Mouse (Mus musculus) midbrain, embryonic 16.5 days (tissue): ENCODE data around the gene Sytl2. TPM values are rescaled to one million over a fixed set of nuclear protein-coding genes. Genes with fewer than 3 reads are reported as not detected.

Experiments
- ATAC-seq: fragments of 200-750 bp; cut with Nextera tagmentation; 2 replicates; pipeline ENCODE4 v1.8.0; 2017; ENCODE audit warnings: moderate TSS enrichment
- H3K27ac ChIP-seq: fragments of 300-500 bp; sonication (generic); 2 replicates; pipeline ENCODE4 v1.5.1; 2014; ENCODE audit warnings: mild to moderate bottlenecking, low read length, mixed read lengths
- H3K27me3 ChIP-seq: fragments of 300-500 bp; sonication (generic); 2 replicates; pipeline ENCODE4 v1.6.1; 2014; ENCODE audit warnings: low read depth, low read length, mixed read lengths; ENCODE audit not compliant: control insufficient read depth, insufficient read depth
- H3K36me3 ChIP-seq: fragments of 300-500 bp; sonication (generic); 2 replicates; pipeline ENCODE4 v1.6.1; 2014; ENCODE audit warnings: mild to moderate bottlenecking, low read length, moderate library complexity, mixed read lengths; ENCODE audit not compliant: control insufficient read depth, insufficient read depth
- H3K4me1 ChIP-seq: fragments of 300-500 bp; sonication (generic); 2 replicates; pipeline ENCODE4 v1.6.1; 2014; ENCODE audit warnings: mild to moderate bottlenecking, low read length, mixed read lengths; ENCODE audit not compliant: control insufficient read depth, insufficient read depth
- H3K4me2 ChIP-seq: fragments of 300-500 bp; sonication (generic); 2 replicates; pipeline ENCODE4 v1.6.1; 2014; ENCODE audit warnings: mild to moderate bottlenecking, low read length, mixed read lengths
- H3K4me3 ChIP-seq: fragments of 300-500 bp; sonication (generic); 2 replicates; pipeline ENCODE4 v1.5.1; 2014; ENCODE audit warnings: low read depth, mild to moderate bottlenecking, low read length, moderate library complexity, mixed read lengths
- H3K9ac ChIP-seq: fragments of 300-500 bp; sonication (generic); 2 replicates; pipeline ENCODE4 v1.6.1; 2014; ENCODE audit warnings: low read depth, low read length, mixed read lengths
- H3K9me3 ChIP-seq: fragments of 300-500 bp; sonication (generic); replicated peaks from 2 replicates; pipeline ENCODE4 v1.6.1; 2014; ENCODE audit warnings: mild to moderate bottlenecking, low read length, mixed read lengths; ENCODE audit not compliant: control insufficient read depth, poor library complexity, severe bottlenecking
- WGBS: fragments of 180-500 bp; shearing (Covaris S2); extraction: QIAGEN DNeasy Blood & Tissue Kit; methylation state at CpG from one replicate; pipeline ENCODE4 v1.1.7; 2014; 5-methylcytosine and 5-hydroxymethylcytosine counted together
- polyA plus RNA-seq: library from polyadenylated mRNA; unstranded; fragments of >200 nt; fragmentation: Nextera tagmentation; extraction: Ambion mirVana; gene quantifications from 2 replicates; pipeline ENCODE4 v1.2.1, GENCODE M21; 2015

Sytl2 gene
- polyA plus RNA-seq, 1 experiment from 2014 or later: 8.4 TPM

DNA sequence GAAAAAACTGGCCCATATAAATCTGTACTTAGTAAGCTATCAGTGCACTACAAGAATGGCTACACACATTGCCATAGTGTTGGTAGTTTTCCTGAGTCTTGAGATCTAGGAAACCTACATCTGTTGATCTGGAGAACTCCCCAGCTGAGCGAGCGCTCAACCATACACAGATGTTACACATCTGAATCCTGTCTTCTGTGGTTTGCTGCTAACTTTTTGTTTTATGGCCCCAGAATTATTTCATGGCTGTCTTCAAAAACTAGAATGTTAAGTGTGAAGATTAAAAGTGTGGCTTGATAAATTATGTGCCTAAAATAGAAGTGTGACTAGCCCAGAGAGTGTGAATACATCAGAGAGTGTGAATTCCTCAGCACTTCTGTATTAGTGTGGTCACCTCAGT, 82.4 kb downstream of the Sytl2 start:
- no peak for ATAC-seq
- no peak overlapping the region for H3K4me3 ChIP-seq
- H3K36me3 ChIP-seq: no peaks in the 10 kb centered on the region
- H3K4me1 ChIP-seq: peaks cover 4% of the 10 kb centered on the region
- H3K27ac ChIP-seq: no peak overlapping the region
- 94% methylated on average over 2 of the region's 2 CpGs for WGBS
- no peak overlapping the region for H3K4me2 ChIP-seq
- H3K27me3 ChIP-seq: no peaks in the 10 kb centered on the region
- H3K9me3 ChIP-seq: no peaks in the 10 kb centered on the region
- H3K9ac ChIP-seq: no peak overlapping the region

DNA sequence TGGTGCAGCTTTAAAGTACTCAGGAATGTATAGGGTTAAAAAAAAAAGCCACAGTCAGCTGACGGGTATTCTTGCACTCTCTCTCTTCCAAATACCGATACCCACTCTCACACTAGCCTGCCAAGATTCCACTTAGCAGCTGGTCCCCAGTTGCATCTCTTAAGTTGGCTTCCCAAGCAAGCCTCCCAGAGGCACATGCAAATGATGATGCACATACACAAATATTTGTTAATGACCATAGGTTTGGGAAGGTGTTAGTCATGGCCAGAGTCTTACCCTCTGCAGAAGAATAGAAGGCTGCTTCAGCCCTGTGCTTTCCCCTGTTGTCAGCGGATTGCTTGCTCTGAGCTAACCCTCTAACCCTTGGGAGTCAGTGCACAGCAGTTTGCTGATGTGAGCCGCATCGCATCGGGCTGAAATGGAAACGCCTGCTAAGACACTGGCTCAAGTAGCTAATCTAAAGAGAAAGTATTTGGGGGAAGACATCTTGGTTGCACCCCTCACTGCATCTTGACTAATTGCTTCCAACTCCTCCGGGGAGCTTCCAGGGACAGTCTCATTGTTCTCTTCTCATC, 84.9 kb downstream of the Sytl2 start:
- H3K9me3 ChIP-seq: no peaks in the 10 kb centered on the region
- 2% methylated on average over 8 of the region's 8 CpGs for WGBS
- no peaks in the 10 kb centered on the region for H3K27me3 ChIP-seq
- peak overlapping the region; percentile 14; the same call in 1 of the 2 replicates for H3K27ac ChIP-seq
- peak overlapping the region; percentile 50 for H3K4me2 ChIP-seq
- 0 out of 2 replicates have a peak overlapping the region, but pooled peaks have one; percentile 8 for H3K9ac ChIP-seq
- H3K4me3 ChIP-seq: peak overlapping the region; percentile 36
- no peaks in the 10 kb centered on the region for H3K36me3 ChIP-seq
- peaks cover 4% of the 10 kb centered on the region for H3K4me1 ChIP-seq
- ATAC-seq: peak; percentile 90

DNA sequence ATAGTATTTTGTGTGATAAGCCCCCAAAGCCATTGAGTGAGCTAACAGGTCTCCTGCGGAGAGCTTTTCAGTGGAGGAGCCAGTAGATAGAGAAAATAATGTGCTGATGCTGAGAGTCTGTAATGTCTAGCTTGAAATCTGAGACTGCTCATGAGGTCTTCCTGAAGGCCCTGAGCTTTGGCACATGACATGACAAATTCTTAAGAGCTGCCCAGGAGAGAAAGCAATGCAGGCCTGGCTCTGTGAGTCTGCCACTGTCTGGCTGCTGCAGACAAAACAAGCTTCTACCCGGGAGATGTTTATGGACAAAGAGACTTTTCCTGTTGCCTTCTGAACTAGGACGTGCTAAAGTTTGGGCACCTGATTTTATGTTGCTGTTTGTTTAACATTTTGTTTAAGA, 87.7 kb downstream of the Sytl2 start:
- WGBS: 20% methylated on average over 3 of the region's 3 CpGs
- Histone ChIP-seq H3K36me3 (no peaks in the 10 kb centered on the region), H3K9me3 (no peaks in the 10 kb centered on the region), H3K4me3 (no peak overlapping the region), H3K9ac (no peak overlapping the region), H3K27ac (no peak overlapping the region), H3K4me2 (no peak overlapping the region), H3K27me3 (no peaks in the 10 kb centered on the region), H3K4me1 (peaks cover 4% of the 10 kb centered on the region)
- ATAC-seq: no peak

DNA sequence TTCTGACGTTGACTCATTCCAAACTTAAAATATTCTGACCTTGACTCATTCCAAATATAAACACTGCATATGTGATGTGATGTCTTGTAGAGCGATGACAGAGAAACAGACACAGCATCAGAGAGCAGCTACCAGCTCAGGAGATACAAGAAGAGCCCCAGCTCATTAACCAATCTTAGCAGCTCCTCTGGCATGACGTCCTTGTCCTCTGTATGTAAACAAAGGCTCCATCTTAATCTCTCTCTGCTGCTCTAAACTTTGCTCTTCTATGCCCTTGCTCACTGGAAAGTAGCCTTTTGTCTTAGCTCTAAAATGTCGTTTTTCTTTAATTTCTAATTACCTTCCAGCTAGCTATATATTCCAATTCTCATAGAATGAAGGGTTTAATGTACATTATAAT, 93.0 kb downstream of the Sytl2 start:
- no peaks in the 10 kb centered on the region for H3K27me3 ChIP-seq
- H3K4me2 ChIP-seq: no peak overlapping the region
- H3K9me3 ChIP-seq: no peaks in the 10 kb centered on the region
- no peaks in the 10 kb centered on the region for H3K4me1 ChIP-seq
- H3K4me3 ChIP-seq: no peak overlapping the region
- no peak overlapping the region for H3K9ac ChIP-seq
- ATAC-seq: no peak
- H3K27ac ChIP-seq: no peak overlapping the region
- 55% methylated on average over 4 of the region's 4 CpGs for WGBS
- H3K36me3 ChIP-seq: no peaks in the 10 kb centered on the region

DNA sequence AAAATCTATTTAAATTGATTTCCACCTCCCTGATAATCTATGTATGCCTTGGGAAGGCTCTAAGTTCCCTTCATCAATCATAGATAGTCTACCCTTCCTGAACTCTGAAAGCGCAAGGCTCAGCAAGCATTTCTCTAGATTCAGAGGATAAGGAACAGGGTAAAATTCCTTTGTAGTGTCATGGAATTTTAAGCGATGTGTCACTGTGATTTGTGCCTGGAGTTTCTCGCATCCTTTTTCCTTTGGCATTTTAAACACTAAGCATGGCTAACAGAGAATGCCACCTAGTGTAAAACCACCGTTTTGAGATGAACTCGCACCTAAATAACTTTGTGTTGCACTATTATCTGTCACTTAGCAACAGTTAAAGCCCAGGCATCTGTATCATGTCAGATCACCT, 93.9 kb downstream of the Sytl2 start:
- Histone ChIP-seq H3K4me3 (no peak overlapping the region), H3K9me3 (no peaks in the 10 kb centered on the region), H3K27ac (no peak overlapping the region), H3K4me1 (no peaks in the 10 kb centered on the region), H3K27me3 (no peaks in the 10 kb centered on the region), H3K4me2 (0 out of 2 replicates have a peak overlapping the region, but pooled peaks have one; percentile 5), H3K9ac (no peak overlapping the region), H3K36me3 (no peaks in the 10 kb centered on the region)
- ATAC-seq: no peak
- 54% methylated on average over 5 of the region's 5 CpGs for WGBS

DNA sequence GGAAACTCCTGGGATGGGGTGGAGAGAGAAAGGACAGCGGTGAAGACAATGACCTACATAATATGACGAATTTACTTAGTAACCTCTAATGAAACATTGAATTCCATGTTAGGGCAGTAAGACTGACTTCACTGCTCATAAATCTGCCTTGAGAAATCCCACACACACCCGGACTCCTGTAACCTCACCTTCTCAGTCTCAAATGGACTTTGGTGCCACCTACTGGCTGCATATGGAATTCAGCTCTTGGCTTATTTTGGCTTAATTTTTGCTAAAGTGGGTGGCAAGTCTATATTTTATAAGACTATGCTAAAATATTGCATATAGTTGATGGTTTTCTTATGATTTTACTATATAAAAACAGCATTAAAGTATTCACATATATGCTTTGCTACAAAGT, 107.9 kb downstream of the Sytl2 start:
- 0 out of 2 replicates have a peak, but pooled peaks have one; percentile 21 for ATAC-seq
- no peaks in the 10 kb centered on the region for H3K4me1 ChIP-seq
- no peak overlapping the region for H3K4me2 ChIP-seq
- no peak overlapping the region for H3K9ac ChIP-seq
- no peak overlapping the region for H3K4me3 ChIP-seq
- H3K27ac ChIP-seq: no peak overlapping the region
- H3K36me3 ChIP-seq: no peaks in the 10 kb centered on the region
- no peaks in the 10 kb centered on the region for H3K27me3 ChIP-seq
- 47% methylated on average over 3 of the region's 3 CpGs for WGBS
- H3K9me3 ChIP-seq: no peaks in the 10 kb centered on the region

DNA sequence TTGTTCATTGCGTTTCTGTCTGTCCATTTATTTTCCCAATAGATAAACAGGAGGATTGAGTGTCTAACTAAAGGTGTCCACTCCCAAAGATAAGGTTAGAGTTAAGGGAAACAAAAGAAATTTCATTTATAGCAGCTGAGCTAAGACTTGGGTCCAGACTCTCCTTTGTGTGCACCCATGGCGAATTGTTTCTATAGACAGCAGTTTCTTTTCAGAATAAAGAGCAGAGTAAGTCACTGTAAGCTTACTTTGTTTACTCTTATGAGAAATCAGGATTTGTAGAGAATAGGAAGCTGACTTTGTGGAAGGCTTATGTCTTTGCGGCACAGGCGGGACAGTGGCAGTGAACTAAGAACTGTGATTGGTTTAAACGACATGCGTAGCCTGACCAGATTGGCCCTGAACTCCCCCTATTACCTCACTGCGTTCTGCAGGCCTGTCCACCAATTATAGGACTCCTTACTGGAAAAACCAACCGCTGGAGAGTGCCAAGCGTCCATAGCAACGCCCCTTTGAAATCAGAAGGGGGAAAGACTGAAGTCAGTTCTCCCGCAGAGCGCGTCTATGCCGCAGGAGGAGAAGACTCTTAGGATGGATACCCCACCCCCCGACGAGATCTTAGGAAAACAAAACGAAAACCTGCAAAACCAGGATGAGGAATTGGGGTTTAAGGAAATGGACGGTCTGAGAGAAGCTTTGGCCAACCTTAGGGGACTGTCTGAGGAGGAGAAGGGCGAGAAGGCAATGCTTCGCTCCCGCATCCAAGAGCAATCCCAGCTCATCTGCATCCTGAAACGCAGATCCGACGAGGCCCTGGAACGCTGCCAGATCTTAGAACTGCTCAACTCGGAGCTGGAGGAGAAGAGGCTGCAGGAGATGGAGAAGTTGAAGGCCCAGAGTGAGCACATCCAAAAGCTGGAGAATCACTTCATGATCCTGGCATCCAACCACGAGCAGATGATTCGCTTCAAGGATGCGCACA, 124.3 kb downstream of the Sytl2 start, which contains the start of gene Ccdc89:
TSS of gene Ccdc89 (plus strand) at position 558 of the 982 bp plus-strand sequence.
- peak within 1 kb of the TSS; percentile 49 for H3K9ac ChIP-seq
- WGBS: 22% methylated on average over 29 of the region's 29 CpGs
- H3K4me2 ChIP-seq: peak within 1 kb of the TSS; percentile 80
- no peaks in the 10 kb centered on the region for H3K27me3 ChIP-seq
- peak; percentile 100 for ATAC-seq
- H3K4me3 ChIP-seq: peak within 1 kb of the TSS; percentile 34
- no peaks in the 10 kb centered on the region for H3K9me3 ChIP-seq
- H3K36me3 ChIP-seq: no peaks in the 10 kb centered on the region
- H3K27ac ChIP-seq: 0 out of 2 replicates have a peak within 1 kb of the TSS, but pooled peaks have one; percentile 41
- peaks cover 5% of the 10 kb centered on the region; the same call in 1 of the 2 replicates for H3K4me1 ChIP-seq

DNA sequence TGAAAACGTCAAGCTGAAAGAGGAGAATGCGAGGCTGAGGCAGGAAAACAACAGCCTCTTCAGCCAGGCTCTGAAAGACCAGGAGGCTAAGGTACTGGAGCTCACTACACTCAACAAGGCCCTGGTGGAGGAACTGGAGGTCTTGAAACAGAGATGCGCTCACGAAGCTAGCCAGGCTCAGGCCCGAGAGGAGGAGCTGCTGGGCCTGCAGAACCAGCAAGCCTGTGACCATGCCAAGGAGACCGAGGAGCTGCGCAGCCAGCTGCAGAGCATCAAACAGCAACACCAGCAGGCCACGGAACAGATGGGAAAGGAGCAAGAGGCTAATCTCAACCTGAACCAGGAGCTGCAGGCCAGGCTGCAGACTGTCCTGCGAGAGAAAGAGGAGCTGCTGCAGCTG, 125.0 kb downstream of the Sytl2 start:
- H3K27ac ChIP-seq: no peak overlapping the region
- peaks cover 5% of the 10 kb centered on the region; the same call in 1 of the 2 replicates for H3K4me1 ChIP-seq
- H3K9ac ChIP-seq: peak overlapping the region; percentile 27; the same call in 1 of the 2 replicates
- H3K36me3 ChIP-seq: no peaks in the 10 kb centered on the region
- peak overlapping the region; percentile 34 for H3K4me3 ChIP-seq
- H3K9me3 ChIP-seq: no peaks in the 10 kb centered on the region
- H3K4me2 ChIP-seq: peak overlapping the region; percentile 80
- WGBS: 72% methylated on average over 9 of the region's 9 CpGs
- H3K27me3 ChIP-seq: no peaks in the 10 kb centered on the region
- ATAC-seq: no peak

DNA sequence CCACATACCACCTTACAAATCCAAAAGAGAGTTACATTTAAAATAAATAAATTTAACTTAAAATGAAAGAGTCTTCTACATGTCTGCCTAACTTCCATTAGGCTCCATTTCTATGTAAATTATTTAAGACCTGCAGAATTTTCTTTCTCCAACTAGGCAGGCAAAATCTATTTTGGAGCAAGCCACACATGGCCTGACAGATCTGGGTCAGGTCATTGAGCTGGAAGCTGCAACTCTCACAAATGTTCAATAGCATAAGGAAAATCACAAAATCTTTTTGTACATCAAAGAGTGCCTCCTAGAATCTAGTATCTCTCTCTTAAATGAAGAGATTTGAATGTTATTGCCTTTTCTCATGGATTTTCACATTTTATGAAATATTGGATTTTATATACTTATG, 130.2 kb downstream of the Sytl2 start:
- H3K4me1 ChIP-seq: no peaks in the 10 kb centered on the region; the same call in 1 of the 2 replicates
- H3K4me2 ChIP-seq: no peak overlapping the region
- H3K9me3 ChIP-seq: no peaks in the 10 kb centered on the region
- H3K9ac ChIP-seq: no peak overlapping the region
- no peak for ATAC-seq
- no peak overlapping the region for H3K4me3 ChIP-seq
- no peaks in the 10 kb centered on the region for H3K27me3 ChIP-seq
- no peaks in the 10 kb centered on the region for H3K36me3 ChIP-seq
- H3K27ac ChIP-seq: no peak overlapping the region
